Mouse (Mus musculus) midbrain, embryonic 11.5 days (tissue): ENCODE results near the gene Rps21. TPM values are rescaled to one million over a fixed set of nuclear protein-coding genes. Genes with fewer than 3 reads are reported as not detected.

Experiments used
- ATAC-seq: fragments of 200-750 bp; cut with Nextera tagmentation; 2 replicates; pipeline ENCODE4 v1.8.0; 2017; ENCODE audit warnings: moderate TSS enrichment, moderate library complexity; ENCODE audit not compliant: low FRiP score
- DNase-seq: peaks from one replicate; pipeline ENCODE4 v3.0.0; 2015; ENCODE audit warnings: low spot score; ENCODE audit errors: missing footprints
- H3K27ac ChIP-seq: fragments of 300-500 bp; sonication (generic); 2 replicates; pipeline ENCODE4 v1.5.1; 2014; ENCODE audit warnings: low read depth, low read length
- H3K27me3 ChIP-seq: fragments of 300-500 bp; sonication (generic); 2 replicates; pipeline ENCODE4 v1.6.1; 2014; ENCODE audit warnings: mild to moderate bottlenecking, low read length, moderate library complexity, mixed read lengths; ENCODE audit not compliant: control insufficient read depth, insufficient read depth
- H3K36me3 ChIP-seq: fragments of 300-500 bp; sonication (generic); 2 replicates; pipeline ENCODE4 v1.6.1; 2014; ENCODE audit warnings: mild to moderate bottlenecking, low read length, moderate library complexity, mixed read lengths; ENCODE audit not compliant: control insufficient read depth, insufficient read depth
- H3K4me1 ChIP-seq: fragments of 300-500 bp; sonication (generic); 2 replicates; pipeline ENCODE4 v1.6.1; 2014; ENCODE audit warnings: low read length; ENCODE audit not compliant: control insufficient read depth, insufficient read depth
- H3K4me2 ChIP-seq: fragments of 300-500 bp; sonication (generic); 2 replicates; pipeline ENCODE4 v1.6.1; 2014; ENCODE audit warnings: mild to moderate bottlenecking, moderate library complexity
- H3K4me3 ChIP-seq: fragments of 300-500 bp; sonication (generic); 2 replicates; pipeline ENCODE4 v1.5.1; 2014; ENCODE audit warnings: low read depth, low read length
- H3K9ac ChIP-seq: fragments of 300-500 bp; sonication (generic); 2 replicates; pipeline ENCODE4 v1.6.1; 2014; ENCODE audit warnings: low read length
- H3K9me3 ChIP-seq: fragments of 300-500 bp; sonication (generic); 2 replicates; pipeline ENCODE4 v1.6.1; 2016; ENCODE audit warnings: low read length; ENCODE audit not compliant: control insufficient read depth
- whole genome bisulfite sequencing: fragments of 180-500 bp; shearing (Covaris S2); extraction: QIAGEN DNeasy Blood & Tissue Kit; methylation state at CpG from one replicate; pipeline ENCODE4 v1.1.7; 2014; 5-methylcytosine and 5-hydroxymethylcytosine counted together
- polyA plus RNA-seq: library from polyadenylated mRNA; unstranded; fragments of >200 nt; fragmentation: Nextera tagmentation; extraction: Ambion mirVana; gene quantifications from 2 replicates; pipeline ENCODE4 v1.2.1, GENCODE M21; 2014

Gene Rps21
- polyA plus RNA-seq, 1 experiment from 2014 or later: 494 TPM

DNA sequence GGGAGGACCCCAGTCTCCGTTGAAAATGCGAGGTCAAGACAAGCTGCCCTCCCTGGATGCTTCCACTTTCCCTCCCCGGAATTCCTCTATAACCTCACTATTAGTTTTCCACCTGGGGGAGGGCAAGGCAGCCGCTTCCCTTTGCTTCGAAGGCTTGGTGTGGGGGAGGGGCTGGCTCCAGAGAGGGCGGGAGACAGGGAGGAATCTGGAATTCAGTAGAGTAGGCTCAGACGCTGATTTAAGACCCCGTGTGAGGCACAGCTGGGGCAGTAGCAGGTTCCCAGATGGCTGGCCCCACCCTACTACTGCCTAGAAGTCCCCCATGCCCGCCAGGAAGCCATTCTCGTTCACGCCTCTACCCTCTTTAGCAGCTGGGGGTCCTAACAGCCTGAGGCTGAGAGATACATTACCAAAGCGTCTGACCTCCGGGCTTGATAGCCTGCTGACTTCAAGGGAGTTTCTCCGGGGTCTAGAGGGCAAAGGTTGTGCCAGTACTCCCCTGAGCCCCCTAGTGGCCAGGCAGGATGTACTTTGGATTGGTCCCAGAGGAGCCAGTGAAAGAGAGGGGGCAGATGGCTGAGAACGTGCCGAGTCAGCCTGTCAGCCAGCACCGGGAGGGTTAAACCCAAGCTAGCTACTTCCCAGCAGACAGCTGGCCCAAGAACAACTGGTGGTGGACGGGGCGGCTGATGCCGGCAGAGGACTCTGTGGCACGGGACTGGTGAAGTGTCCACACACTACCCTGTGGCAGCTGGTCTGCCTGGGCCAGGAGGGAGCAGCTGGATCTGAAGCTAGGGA lies 29.7 kb upstream of the Rps21 start:
- Histone ChIP-seq H3K4me1 (peaks cover 26% of the 10 kb centered on the region), H3K9me3 (no peaks in the 10 kb centered on the region), H3K27me3 (peaks cover 29% of the 10 kb centered on the region), H3K4me3 (peak overlapping the region; percentile 15; the same call in 1 of the 2 replicates), H3K36me3 (no peaks in the 10 kb centered on the region), H3K27ac (no peak overlapping the region), H3K4me2 (peak overlapping the region; percentile 27; the same call in 1 of the 2 replicates), H3K9ac (peak overlapping the region; percentile 33; the same call in 1 of the 2 replicates)
- 0% methylated on average over 21 of the region's 21 CpGs for WGBS
- DNase-seq: peak; percentile 95
- peak; percentile 83 for ATAC-seq

GRCm38 (mm10) chr2:180228060-180228458 lies 29.1 kb upstream of the Rps21 start:
- DNase-seq (peak; percentile 87), ATAC-seq (no peak)
- Histone ChIP-seq H3K4me3 (no peak overlapping the region), H3K4me1 (peaks cover 26% of the 10 kb centered on the region), H3K27me3 (peaks cover 29% of the 10 kb centered on the region), H3K9me3 (no peaks in the 10 kb centered on the region), H3K4me2 (no peak overlapping the region), H3K36me3 (no peaks in the 10 kb centered on the region), H3K27ac (no peak overlapping the region), H3K9ac (0 out of 2 replicates have a peak overlapping the region, but pooled peaks have one; percentile 20)
- WGBS: 52% methylated on average over 6 of the region's 6 CpGs

DNA sequence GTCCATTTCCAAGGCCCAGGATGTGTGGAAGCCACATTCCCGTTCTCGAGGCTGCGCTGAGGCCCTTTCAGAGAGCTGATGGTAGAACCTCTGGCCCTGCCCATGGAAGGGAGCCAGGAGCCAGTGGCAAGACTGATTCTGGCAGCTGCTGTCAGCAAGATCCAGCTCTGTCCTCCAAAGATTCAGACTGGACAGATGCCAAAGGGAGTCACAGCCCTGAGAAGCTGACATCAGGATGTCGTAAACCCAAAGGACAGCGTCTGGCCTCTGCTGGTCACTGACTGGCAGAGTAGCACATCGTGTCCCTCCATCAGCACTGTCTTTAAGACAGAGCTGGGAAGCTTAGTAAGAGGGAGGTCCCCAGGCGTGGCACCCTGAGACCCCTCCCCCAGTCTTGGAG lies 28.6 kb upstream of the Rps21 start:
- 76% methylated on average over 7 of the region's 7 CpGs for WGBS
- H3K4me2 ChIP-seq: no peak overlapping the region
- no peaks in the 10 kb centered on the region for H3K36me3 ChIP-seq
- H3K9ac ChIP-seq: no peak overlapping the region
- peaks cover 25% of the 10 kb centered on the region for H3K27me3 ChIP-seq
- H3K27ac ChIP-seq: no peak overlapping the region
- peaks cover 26% of the 10 kb centered on the region for H3K4me1 ChIP-seq
- H3K9me3 ChIP-seq: no peaks in the 10 kb centered on the region
- ATAC-seq: no peak
- H3K4me3 ChIP-seq: no peak overlapping the region
- no peak for DNase-seq

DNA sequence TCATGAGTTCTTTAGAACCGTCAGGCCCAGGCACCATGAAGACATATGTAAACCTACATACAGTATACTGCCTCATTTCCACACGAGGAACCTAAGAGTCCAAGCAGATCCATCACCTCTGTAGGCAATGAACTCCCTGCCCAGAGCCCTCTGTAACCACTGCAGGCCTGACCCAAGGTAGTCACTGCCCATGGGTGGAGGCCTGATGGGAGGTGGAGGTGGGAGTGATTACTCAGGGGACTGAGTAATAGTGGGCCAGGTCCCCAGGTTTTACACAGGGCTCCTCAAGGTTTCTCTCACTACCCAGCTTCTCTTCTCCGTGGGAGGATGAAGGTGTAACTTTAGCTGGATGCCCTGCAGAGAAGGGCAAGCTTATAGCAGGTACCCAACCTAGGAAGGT lies 28.0 kb upstream of the Rps21 start:
- Histone ChIP-seq H3K4me2 (no peak overlapping the region), H3K9ac (no peak overlapping the region), H3K4me3 (no peak overlapping the region), H3K36me3 (no peaks in the 10 kb centered on the region), H3K4me1 (peaks cover 26% of the 10 kb centered on the region), H3K9me3 (no peaks in the 10 kb centered on the region), H3K27ac (no peak overlapping the region), H3K27me3 (peaks cover 21% of the 10 kb centered on the region)
- DNase-seq (no peak), ATAC-seq (no peak)
- WGBS: 72% methylated on average over 3 of the region's 3 CpGs

- WGBS: 48% methylated on average over 4 of the region's 4 CpGs
- Histone ChIP-seq H3K9me3 (no peaks in the 10 kb centered on the region), H3K4me2 (no peak overlapping the region), H3K4me3 (no peak overlapping the region), H3K36me3 (no peaks in the 10 kb centered on the region), H3K4me1 (peaks cover 18% of the 10 kb centered on the region), H3K27me3 (peaks cover 7% of the 10 kb centered on the region), H3K27ac (no peak overlapping the region), H3K9ac (no peak overlapping the region)
- DNase-seq (no peak), ATAC-seq (no peak)
Measured at GRCm38 (mm10) chr2:180230482-180230881, 26.7 kb upstream of the Rps21 start.

GRCm38 (mm10) chr2:180233101-180233904 lies 23.9 kb upstream of the Rps21 start:
- H3K9me3 ChIP-seq: no peaks in the 10 kb centered on the region
- WGBS: 86% methylated on average over 7 of the region's 7 CpGs

DNA sequence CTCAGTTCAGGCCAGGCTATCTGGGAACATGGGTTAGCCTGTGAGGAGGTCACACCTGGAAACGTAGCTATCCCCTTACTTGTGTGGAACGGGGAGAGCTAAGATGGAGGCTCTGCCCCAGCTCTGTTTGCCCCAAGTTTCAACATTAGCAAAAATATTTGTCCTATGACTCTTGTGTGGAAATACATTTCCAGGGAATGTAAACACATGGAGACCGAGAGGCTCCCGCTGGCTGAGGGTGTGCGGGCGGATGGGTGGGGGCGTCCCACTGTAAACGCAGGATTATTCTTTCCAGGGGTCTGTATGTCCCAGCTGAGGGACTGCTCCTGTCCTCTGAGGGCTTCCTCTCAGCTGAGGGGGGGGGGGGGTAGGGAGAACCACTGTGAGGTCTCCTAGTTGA lies 22.8 kb upstream of the Rps21 start:
- no peaks in the 10 kb centered on the region for H3K36me3 ChIP-seq
- no peaks in the 10 kb centered on the region for H3K4me1 ChIP-seq
- no peaks in the 10 kb centered on the region for H3K9me3 ChIP-seq
- DNase-seq: peak; percentile 72
- H3K9ac ChIP-seq: no peak overlapping the region
- WGBS: 93% methylated on average over 8 of the region's 8 CpGs
- no peak overlapping the region for H3K4me3 ChIP-seq
- no peak overlapping the region for H3K4me2 ChIP-seq
- ATAC-seq: no peak
- no peak overlapping the region for H3K27ac ChIP-seq
- H3K27me3 ChIP-seq: no peaks in the 10 kb centered on the region

More at GRCm38 (mm10) chr2:180233101-180233904, 23.9 kb upstream of the Rps21 start:
- Histone ChIP-seq H3K4me3 (no peak overlapping the region), H3K36me3 (no peaks in the 10 kb centered on the region), H3K9ac (no peak overlapping the region), H3K27me3 (no peaks in the 10 kb centered on the region; the same call in 1 of the 2 replicates), H3K4me2 (no peak overlapping the region), H3K4me1 (no peaks in the 10 kb centered on the region), H3K27ac (no peak overlapping the region)
- no peak for ATAC-seq
- peak; percentile 70 for DNase-seq

GRCm38 (mm10) chr2:180234980-180235379 lies 22.2 kb upstream of the Rps21 start:
- H3K27ac ChIP-seq: no peak overlapping the region
- no peak overlapping the region for H3K9ac ChIP-seq
- WGBS: 59% methylated on average over 6 of the region's 6 CpGs
- no peak overlapping the region for H3K4me2 ChIP-seq
- H3K4me3 ChIP-seq: no peak overlapping the region
- DNase-seq (no peak), ATAC-seq (no peak)
- no peaks in the 10 kb centered on the region for H3K4me1 ChIP-seq
- no peaks in the 10 kb centered on the region for H3K9me3 ChIP-seq
- H3K36me3 ChIP-seq: no peaks in the 10 kb centered on the region
- H3K27me3 ChIP-seq: no peaks in the 10 kb centered on the region

DNA sequence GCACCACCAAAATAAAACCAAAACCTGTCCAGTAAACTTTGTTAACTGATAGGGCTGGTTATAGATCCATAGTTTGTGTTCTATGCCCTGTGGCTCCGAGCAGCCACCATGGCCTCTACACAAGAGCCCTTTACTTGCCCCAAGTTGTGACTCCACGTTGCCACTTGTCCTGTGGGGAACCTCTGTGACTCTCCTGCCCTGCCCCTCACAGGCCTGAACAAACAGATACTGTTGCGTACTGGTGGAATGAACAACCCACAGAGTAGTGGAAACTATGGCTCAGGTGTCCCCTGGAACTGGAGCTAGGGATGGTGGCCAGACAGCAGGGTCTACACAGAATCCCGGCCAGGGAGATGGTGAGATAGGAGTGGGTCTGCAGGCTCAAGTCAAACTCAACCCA lies 21.4 kb upstream of the Rps21 start:
- Histone ChIP-seq H3K27ac (no peak overlapping the region), H3K9ac (no peak overlapping the region), H3K4me2 (no peak overlapping the region), H3K27me3 (no peaks in the 10 kb centered on the region), H3K4me3 (no peak overlapping the region), H3K9me3 (no peaks in the 10 kb centered on the region), H3K4me1 (no peaks in the 10 kb centered on the region), H3K36me3 (no peaks in the 10 kb centered on the region)
- DNase-seq: no peak
- 87% methylated on average over 4 of the region's 4 CpGs for WGBS
- ATAC-seq: no peak
